Comparison of ENCODE assay signal across 12 mouse cellular contexts in the genomic region with DNA sequence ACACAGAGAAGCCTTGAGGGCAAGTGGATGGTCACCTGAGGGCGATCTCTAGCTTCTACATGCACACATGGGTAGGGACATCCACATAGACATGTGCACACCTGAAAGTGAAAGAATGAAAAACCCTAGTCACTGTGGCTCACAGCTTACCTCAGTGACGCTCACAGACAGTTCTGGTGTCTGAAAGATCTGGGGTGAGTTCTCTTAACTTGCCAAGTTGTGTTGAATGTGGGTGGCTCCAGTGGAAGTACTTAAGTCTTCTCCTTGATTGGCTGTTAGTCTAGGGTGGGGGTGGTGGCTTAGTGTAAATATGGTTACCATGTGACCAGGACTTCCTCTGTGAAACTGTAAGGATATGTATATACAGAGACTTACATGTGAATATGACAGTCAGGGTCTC. TPM values are rescaled to one million over a fixed set of nuclear protein-coding genes. Genes with fewer than 3 reads are reported as not detected.
DNase-seq lines count a peak whose midpoint lies in the region; ATAC-seq and TF ChIP-seq lines count a peak whose summit lies in the region.
"Had no signal": no experiment of that assay in that cellular context is flagged by ENCODE, and none has a peak within 500 bp of the region (broad histone marks: within the 10 kb centered on the region; RNA-seq: fewer than 3 reads in every experiment).

No protein-coding gene starts in this region.

- DNase-seq in B cell, adult 2 months = peak; percentile 50 to 58
- no peak for DNase-seq in adrenal gland, adult 8-10 months
- no peak for DNase-seq in kidney, adult 9 months
- no peak for DNase-seq in embryonic facial prominence, embryonic 10.5 days (ENCODE audit: low spot score)
- DNase-seq: adrenal gland, postnatal 10 days; cerebellum, adult 11 months had no signal

- H3K4me3 ChIP-seq in intestine, postnatal 0 days (ENCODE audit: low read depth, low read length) = no peak overlapping the region
- no peak overlapping the region for H3K4me3 ChIP-seq in intestine, embryonic 15.5 days (replicated peaks)
- H3K4me3 ChIP-seq in macrophage (ENCODE audit: inconsistent target) = no peak overlapping the region
- no peak overlapping the region for H3K4me3 ChIP-seq in embryonic facial prominence, embryonic 10.5 days
- H3K4me3 ChIP-seq: hindbrain, embryonic 12.5 days; stomach, embryonic 15.5 days had no signal

- no peak for ATAC-seq in intestine, postnatal 0 days
- ATAC-seq in intestine, embryonic 15.5 days = no peak
- ATAC-seq in erythroblast, adult 5-6 weeks (replicated peaks; ENCODE audit: low FRiP score, poor library complexity, severe bottlenecking) = peak; percentile 54

- no peak; the same call in 1 of the 2 replicates for TF ChIP-seq CTCF in intestine, postnatal 0 days (IDR thresholded peaks at IDR 0.05; ENCODE audit: low read depth)

- H3K4me2 ChIP-seq in intestine, postnatal 0 days (replicated peaks; ENCODE audit: low read depth) = no peak overlapping the region
- no peak overlapping the region for H3K4me2 ChIP-seq in intestine, embryonic 15.5 days (replicated peaks)
- H3K4me2 ChIP-seq: hindbrain, embryonic 12.5 days; stomach, embryonic 15.5 days had no signal

- H3K79me2 ChIP-seq in macrophage (ENCODE audit: inconsistent target) = peaks cover 100% of the 10 kb centered on the region

- H3K36me3 ChIP-seq in intestine, postnatal 0 days (ENCODE audit: control insufficient read depth, insufficient read depth) = no peaks in the 10 kb centered on the region
- H3K36me3 ChIP-seq in intestine, embryonic 15.5 days = no peaks in the 10 kb centered on the region
- no peaks in the 10 kb centered on the region for H3K36me3 ChIP-seq in macrophage (ENCODE audit: inconsistent target)
- peaks cover 17% of the 10 kb centered on the region; the same call in 1 of the 2 replicates for H3K36me3 ChIP-seq in embryonic facial prominence, embryonic 10.5 days (replicated peaks)
- H3K36me3 ChIP-seq: stomach, embryonic 15.5 days had no signal

- no peaks in the 10 kb centered on the region for H3K27me3 ChIP-seq in intestine, postnatal 0 days (replicated peaks; ENCODE audit: control insufficient read depth, insufficient read depth, low read length)
- no peaks in the 10 kb centered on the region for H3K27me3 ChIP-seq in intestine, embryonic 15.5 days (replicated peaks)
- H3K27me3 ChIP-seq in embryonic facial prominence, embryonic 10.5 days (replicated peaks; ENCODE audit: low read depth, poor library complexity, severe bottlenecking) = no peaks in the 10 kb centered on the region
- H3K27me3 ChIP-seq: hindbrain, embryonic 12.5 days; stomach, embryonic 15.5 days had no signal

- peaks cover 9% of the 10 kb centered on the region; the same call in 1 of the 2 replicates for H3K4me1 ChIP-seq in intestine, postnatal 0 days (replicated peaks; ENCODE audit: control insufficient read depth, insufficient read depth, low read length)
- peaks cover 2% of the 10 kb centered on the region; the same call in 1 of the 2 replicates for H3K4me1 ChIP-seq in intestine, embryonic 15.5 days (replicated peaks)
- no peaks in the 10 kb centered on the region for H3K4me1 ChIP-seq in embryonic facial prominence, embryonic 10.5 days
- H3K4me1 ChIP-seq: hindbrain, embryonic 12.5 days; stomach, embryonic 15.5 days had no signal

- peak overlapping the region; percentile 22; the same call in 1 of the 2 replicates for H3K27ac ChIP-seq in intestine, postnatal 0 days (ENCODE audit: low read depth, low read length)
- H3K27ac ChIP-seq in intestine, embryonic 15.5 days = no peak overlapping the region
- peak overlapping the region; percentile 37 for H3K27ac ChIP-seq in macrophage
- H3K27ac ChIP-seq in embryonic facial prominence, embryonic 10.5 days (replicated peaks) = no peak overlapping the region
- H3K27ac ChIP-seq: hindbrain, embryonic 12.5 days; stomach, embryonic 15.5 days had no signal

- H3K9ac ChIP-seq in intestine, postnatal 0 days (ENCODE audit: low read depth, low read length) = no peak overlapping the region
- H3K9ac ChIP-seq in intestine, embryonic 15.5 days = no peak overlapping the region
- H3K9ac ChIP-seq: hindbrain, embryonic 12.5 days; stomach, embryonic 15.5 days had no signal

- WGBS in intestine, postnatal 0 days = 69% methylated on average over 2 of the region's 2 CpGs
- WGBS in intestine, embryonic 15.5 days = 88% methylated on average over 2 of the region's 2 CpGs
- WGBS in macrophage (ENCODE audit: missing documents) = 49% methylated on average over 2 of the region's 2 CpGs
- WGBS in embryonic facial prominence, embryonic 10.5 days = 94% methylated on average over 2 of the region's 2 CpGs

- H3K9me3 ChIP-seq in intestine, postnatal 0 days (ENCODE audit: control insufficient read depth) = no peaks in the 10 kb centered on the region
- H3K9me3 ChIP-seq in intestine, embryonic 15.5 days = no peaks in the 10 kb centered on the region
- H3K9me3 ChIP-seq in embryonic facial prominence, embryonic 10.5 days = no peaks in the 10 kb centered on the region
- H3K9me3 ChIP-seq: hindbrain, embryonic 12.5 days; stomach, embryonic 15.5 days had no signal

RNA-seq across cellular contexts. Expression of a gene that starts 17.0 kb away (rescaled TPM):
- 69.7 and 76.6 TPM in 2 replicates for polyA plus RNA-seq in intestine, postnatal 0 days (2015; fragmentation: Nextera tagmentation; extraction: Ambion mirVana)
- 79.1 and 84.1 TPM in 2 replicates for polyA plus RNA-seq in intestine, embryonic 15.5 days (2015; fragmentation: Nextera tagmentation; extraction: Ambion mirVana)
- 39.9 and 43.4 TPM in 2 replicates for total RNA-seq in erythroblast, adult 5-6 weeks (2015; ENCODE audit: low replicate concordance)
- 59.3 and 64.1 TPM in 2 replicates for total RNA-seq in erythroblast, adult 5-6 weeks (2017; ENCODE audit: low replicate concordance)
- 100 to 1,000 TPM in 14 of 26 experiments, 10 to 100 TPM in 12; 26.9 to 211 (median 111) TPM for total RNA-seq in macrophage (2018; cell fraction: chromatin; rRNA removed)
- total RNA-seq in macrophage (2018; cell fraction: cytosol; rRNA removed) = 100 to 1,000 TPM in 15 of 26 experiments, 10 to 100 TPM in 11; 67.4 to 191 (median 114) TPM
- 100 to 1,000 TPM in 9 of 26 experiments, 10 to 100 TPM in 17; 45.9 to 181 (median 92.4) TPM for total RNA-seq in macrophage (2018; cell fraction: nucleus; rRNA removed)
- 86.4 to 118 TPM (median 89.9 TPM) in 3 replicates for polyA plus RNA-seq in macrophage (2018)
- total RNA-seq in adrenal gland, adult 8-10 months (2022) = 10 to 100 TPM; 54.9 to 79.7 (median 66.5) TPM
- polyA plus RNA-seq in embryonic facial prominence, embryonic 10.5 days (2016; fragmentation: Nextera tagmentation; extraction: Ambion mirVana) = 98.1 and 99.2 TPM in 2 replicates

RNA-seq across cellular contexts. Expression of a gene that starts 39.3 kb away (rescaled TPM):
- 20.5 and 23.8 TPM in 2 replicates for polyA plus RNA-seq in intestine, postnatal 0 days (2015; fragmentation: Nextera tagmentation; extraction: Ambion mirVana)
- 52.6 and 62.3 TPM in 2 replicates for polyA plus RNA-seq in intestine, embryonic 15.5 days (2015; fragmentation: Nextera tagmentation; extraction: Ambion mirVana)
- 4.0 and 7.5 TPM in 2 replicates for total RNA-seq in erythroblast, adult 5-6 weeks (2015; ENCODE audit: low replicate concordance)
- 7.5 and 8.1 TPM in 2 replicates for total RNA-seq in erythroblast, adult 5-6 weeks (2017; ENCODE audit: low replicate concordance)
- total RNA-seq in macrophage (2018; cell fraction: chromatin; rRNA removed) = 10 to 100 TPM in 25 of 26 experiments, 1 to 10 TPM in 1; 9.9 to 68.1 (median 29.1) TPM
- 10 to 100 TPM; 15.2 to 29.7 (median 24.6) TPM for total RNA-seq in macrophage (2018; cell fraction: cytosol; rRNA removed)
- total RNA-seq in macrophage (2018; cell fraction: nucleus; rRNA removed) = 10 to 100 TPM; 10.8 to 46.0 (median 24.5) TPM
- polyA plus RNA-seq in macrophage (2018) = 23.1 to 31.1 TPM (median 25.0 TPM) in 3 replicates
- 10 to 100 TPM; 57.5 to 69.9 (median 62.5) TPM for total RNA-seq in adrenal gland, adult 8-10 months (2022)
- 23.8 and 24.3 TPM in 2 replicates for polyA plus RNA-seq in embryonic facial prominence, embryonic 10.5 days (2016; fragmentation: Nextera tagmentation; extraction: Ambion mirVana)

Comparison
In these comparisons a context has a peak if more than half of its experiments do, and no peak if none do; other contexts are left out.
1. H3K27ac ChIP-seq: peak in intestine, postnatal 0 days (single experiment) and macrophage (single experiment); none in intestine, embryonic 15.5 days (single experiment) and embryonic facial prominence, embryonic 10.5 days (single experiment).
2. DNase-seq: peak in B cell, adult 2 months (2 of 2); none in adrenal gland, adult 8-10 months (single experiment), kidney, adult 9 months (single experiment) and embryonic facial prominence, embryonic 10.5 days (single experiment).